Comparison of ENCODE assay signal across 8 mouse cellular contexts in the genomic region with DNA sequence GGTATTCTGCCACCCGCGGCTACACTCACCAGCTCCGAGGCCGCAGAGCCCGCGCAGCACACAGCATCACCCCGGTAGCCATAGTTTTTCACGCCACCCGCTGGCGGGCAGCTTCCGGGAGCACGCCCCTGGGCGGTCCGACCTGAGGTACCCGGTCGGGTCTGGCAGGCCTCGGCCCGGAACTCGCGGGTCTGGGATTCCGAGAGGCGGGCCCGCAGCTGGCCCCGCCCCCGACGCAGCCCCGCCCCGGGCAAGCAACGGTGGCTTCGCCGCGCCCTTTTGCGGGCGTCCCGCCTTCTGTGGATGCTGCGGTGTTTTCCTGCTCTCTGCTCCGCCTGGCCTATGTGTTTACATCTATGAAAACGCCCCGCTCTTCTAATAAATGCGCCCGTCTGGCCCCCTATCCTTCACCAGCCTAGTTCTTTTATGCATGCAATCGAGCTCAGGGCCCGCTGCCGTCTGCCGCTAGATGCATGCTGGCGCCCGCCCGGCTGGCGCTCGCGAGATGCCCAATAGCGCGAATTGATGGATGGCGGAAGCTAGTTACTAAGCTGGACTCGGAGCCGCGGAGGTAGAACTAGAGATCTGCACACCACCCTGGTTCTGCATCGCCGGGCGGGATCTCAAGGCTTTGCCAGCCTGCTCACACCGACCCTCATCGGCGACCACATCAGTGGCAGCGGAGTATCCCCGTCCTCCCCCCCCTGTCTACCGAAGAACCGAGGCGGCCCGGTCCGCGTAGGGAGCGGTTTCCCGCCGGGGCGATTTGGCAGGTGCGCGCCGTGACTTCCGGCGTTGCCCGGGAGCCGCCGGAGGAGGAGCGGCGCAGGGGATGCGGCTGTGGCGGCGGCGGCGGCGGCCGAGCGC. TPM values are rescaled to one million over a fixed set of nuclear protein-coding genes. Genes with fewer than 3 reads are reported as not detected.
A peak's percentile ranks its signal among the peaks of the same experiment; 100 is the strongest.
DNase-seq lines count a peak whose midpoint lies in the region; ATAC-seq and TF ChIP-seq lines count a peak whose summit lies in the region.

Mrpl40 (minus strand) TSS at position 421 of the 867 bp plus-strand sequence.
Hira (plus strand) TSS at position 596 of the 867 bp plus-strand sequence.

- peak; percentile 62 for TF ChIP-seq EP300 in liver, embryonic 14.5 days (IDR thresholded peaks at IDR 0.05; ENCODE audit: low read depth)
- TF ChIP-seq EP300 in stomach, postnatal 0 days (optimal IDR thresholded peaks at IDR 0.05), result peak; percentile 68

- TF ChIP-seq CTCF in liver, embryonic 14.5 days (IDR thresholded peaks at IDR 0.05; ENCODE audit: low read depth), result no peak; the same call in 1 of the 2 replicates
- TF ChIP-seq CTCF in stomach, postnatal 0 days (IDR thresholded peaks at IDR 0.05; ENCODE audit: low read depth), result no peak

- H3K4me1 ChIP-seq in forebrain, embryonic 10.5 days, result peaks cover 18% of the 10 kb centered on the region
- H3K4me1 ChIP-seq in heart, embryonic 15.5 days (replicated peaks), result peaks cover 18% of the 10 kb centered on the region
- H3K4me1 ChIP-seq in liver, embryonic 14.5 days (replicated peaks; ENCODE audit: control insufficient read depth in 2 of 2, insufficient read depth in 2 of 2, low read length in 1 of 2), result peaks cover 10 to 12% of the 10 kb centered on the region in 2 experiments
- H3K4me1 ChIP-seq in neural tube, embryonic 11.5 days (ENCODE audit: control insufficient read depth, insufficient read depth, low read length), result 0 out of 2 replicates have a peak, but pooled peaks cover 2% of the 10 kb centered on the region
- no peaks in the 10 kb centered on the region for H3K4me1 ChIP-seq in stomach, postnatal 0 days (replicated peaks; ENCODE audit: control insufficient read depth, insufficient read depth)

- peaks cover 64% of the 10 kb centered on the region for H3K36me3 ChIP-seq in forebrain, embryonic 10.5 days (replicated peaks)
- H3K36me3 ChIP-seq in heart, embryonic 15.5 days, result peaks cover 33% of the 10 kb centered on the region
- peaks cover 25% of the 10 kb centered on the region for H3K36me3 ChIP-seq in liver, embryonic 14.5 days (replicated peaks; ENCODE audit: control insufficient read depth, insufficient read depth, low read depth)
- H3K36me3 ChIP-seq in neural tube, embryonic 11.5 days (ENCODE audit: control insufficient read depth, insufficient read depth, low read length), result peaks cover 5% of the 10 kb centered on the region
- H3K36me3 ChIP-seq in stomach, postnatal 0 days (ENCODE audit: control insufficient read depth, insufficient read depth, low read length), result peaks cover 7% of the 10 kb centered on the region

- WGBS in forebrain, embryonic 10.5 days, result 1% methylated on average over 91 of the region's 93 CpGs
- WGBS in heart, embryonic 15.5 days, result under 1% methylated on average over 85 of the region's 93 CpGs
- WGBS in liver, embryonic 14.5 days (ENCODE audit: insufficient replicate concordance), result 0% methylated on average over 91 of the region's 93 CpGs
- under 1% methylated on average over 84 of the region's 93 CpGs for WGBS in neural tube, embryonic 11.5 days
- WGBS in stomach, postnatal 0 days, result under 1% methylated on average over 78 of the region's 93 CpGs

- H3K9me3 ChIP-seq in forebrain, embryonic 10.5 days, result no peaks in the 10 kb centered on the region
- H3K9me3 ChIP-seq in heart, embryonic 15.5 days (replicated peaks), result no peaks in the 10 kb centered on the region
- H3K9me3 ChIP-seq in liver, embryonic 14.5 days (ENCODE audit: control insufficient read depth, low read length), result no peaks in the 10 kb centered on the region
- H3K9me3 ChIP-seq in neural tube, embryonic 11.5 days (ENCODE audit: control insufficient read depth, low read length), result no peaks in the 10 kb centered on the region
- no peaks in the 10 kb centered on the region for H3K9me3 ChIP-seq in stomach, postnatal 0 days (ENCODE audit: control insufficient read depth, low read length)

- H3K4me2 ChIP-seq in heart, embryonic 15.5 days, result peak within 1 kb of the TSS; percentile 93
- peak within 1 kb of the TSS; percentile 99 for H3K4me2 ChIP-seq in liver, embryonic 14.5 days (ENCODE audit: low read depth)
- peak within 1 kb of the TSS; percentile 55 for H3K4me2 ChIP-seq in neural tube, embryonic 11.5 days (ENCODE audit: low read depth)
- peak within 1 kb of the TSS; percentile 90 for H3K4me2 ChIP-seq in stomach, postnatal 0 days (replicated peaks; ENCODE audit: low read depth)

- peak within 1 kb of the TSS; percentile 92 for H3K27ac ChIP-seq in forebrain, embryonic 10.5 days
- peak within 1 kb of the TSS; percentile 93 for H3K27ac ChIP-seq in heart, embryonic 15.5 days
- H3K27ac ChIP-seq in liver, embryonic 14.5 days, result peak within 1 kb of the TSS; percentile 95
- peak within 1 kb of the TSS; percentile 72 for H3K27ac ChIP-seq in neural tube, embryonic 11.5 days (ENCODE audit: low read depth, low read length)
- H3K27ac ChIP-seq in stomach, postnatal 0 days (replicated peaks), result peak within 1 kb of the TSS; percentile 96

- peak within 1 kb of the TSS; percentile 94 for H3K9ac ChIP-seq in heart, embryonic 15.5 days
- peak within 1 kb of the TSS; percentile 92 for H3K9ac ChIP-seq in liver, embryonic 14.5 days (replicated peaks)
- peak within 1 kb of the TSS; percentile 90 for H3K9ac ChIP-seq in neural tube, embryonic 11.5 days (ENCODE audit: low read length)
- H3K9ac ChIP-seq in stomach, postnatal 0 days (ENCODE audit: low read length), result peak within 1 kb of the TSS; percentile 90

- H3K4me3 ChIP-seq in forebrain, embryonic 10.5 days, result peak within 1 kb of the TSS; percentile 85
- peak within 1 kb of the TSS; percentile 98 for H3K4me3 ChIP-seq in heart, embryonic 15.5 days
- peak within 1 kb of the TSS; percentile 89 to 97 for H3K4me3 ChIP-seq in liver, embryonic 14.5 days (ENCODE audit: insufficient read depth in 1 of 2, low read depth in 2 of 2, low read length in 2 of 2)
- peak within 1 kb of the TSS; percentile 95 for H3K4me3 ChIP-seq in neural tube, embryonic 11.5 days (ENCODE audit: low read depth, low read length)
- H3K4me3 ChIP-seq in stomach, postnatal 0 days (ENCODE audit: low read depth, low read length), result peak within 1 kb of the TSS; percentile 79

- no peaks in the 10 kb centered on the region for H3K27me3 ChIP-seq in forebrain, embryonic 10.5 days (ENCODE audit: poor library complexity, severe bottlenecking)
- H3K27me3 ChIP-seq in heart, embryonic 15.5 days, result no peaks in the 10 kb centered on the region
- H3K27me3 ChIP-seq in liver, embryonic 14.5 days (ENCODE audit: control insufficient read depth, insufficient read depth, low read length), result no peaks in the 10 kb centered on the region
- H3K27me3 ChIP-seq in neural tube, embryonic 11.5 days (ENCODE audit: control insufficient read depth, insufficient read depth, low read length), result no peaks in the 10 kb centered on the region
- H3K27me3 ChIP-seq in stomach, postnatal 0 days (ENCODE audit: control insufficient read depth, insufficient read depth, low read length), result no peaks in the 10 kb centered on the region

- peak; percentile 77 for ATAC-seq in CD4-positive, CD25-positive, alpha-beta regulatory T cell, adult 4 months
- ATAC-seq in heart, embryonic 15.5 days (replicated peaks; ENCODE audit: insufficient number of reproducible peaks, insufficient read depth, low FRiP score, low read depth), result peak; percentile 95
- peak; percentile 90 for ATAC-seq in liver, embryonic 14.5 days (ENCODE audit: insufficient read depth)
- ATAC-seq in neural tube, embryonic 11.5 days (ENCODE audit: insufficient read depth, low FRiP score, low TSS enrichment), result peak; percentile 94
- peak; percentile 97 for ATAC-seq in stomach, postnatal 0 days (ENCODE audit: low FRiP score, low TSS enrichment)

- peak; percentile 81 for DNase-seq in c-Kit-negative CD71-positive TER-119-positive erythroid progenitor cells, embryonic 14.5 days (ENCODE audit: low read depth, low spot score)
- peak; percentile 91 for DNase-seq in forebrain, embryonic 10.5 days (ENCODE audit: extremely low spot score, low spot score)
- peak; percentile 94 to 97 for DNase-seq in kidney, postnatal 25 days
- DNase-seq in liver, embryonic 14.5 days (ENCODE audit: low read depth in 3 of 3, low spot score in 3 of 3), result peak; percentile 84 to 88 (median 87)
- DNase-seq in neural tube, embryonic 11.5 days (ENCODE audit: low spot score), result peak; percentile 94
- peak; percentile 96 for DNase-seq in stomach, postnatal 0 days (ENCODE audit: low spot score)

RNA-seq across cellular contexts. Expression of gene Mrpl40, which starts in this region (rescaled TPM):
- 10 to 100 TPM; 76.9 to 86.3 TPM for polyA plus RNA-seq in CD4-positive, CD25-positive, alpha-beta regulatory T cell, adult 4 months (2017; shearing (Covaris generic))
- polyA plus RNA-seq in forebrain, embryonic 10.5 days (2016; fragmentation: Nextera tagmentation; extraction: Ambion mirVana), result 137 and 140 TPM in 2 replicates
- 84.6 and 89.3 TPM in 2 replicates for polyA plus RNA-seq in heart, embryonic 15.5 days (2015; fragmentation: Nextera tagmentation; extraction: Ambion mirVana)
- polyA plus RNA-seq in liver, embryonic 14.5 days (2012; rRNA removed), result 12.0 and 18.7 TPM in 2 replicates
- polyA plus RNA-seq in liver, embryonic 14.5 days (2014; fragmentation: Nextera tagmentation; extraction: Ambion mirVana), result 52.7 and 53.8 TPM in 2 replicates
- 86.3 and 91.1 TPM in 2 replicates for polyA plus RNA-seq in neural tube, embryonic 11.5 days (2014; fragmentation: Nextera tagmentation; extraction: Ambion mirVana)
- polyA plus RNA-seq in stomach, postnatal 0 days (2015; fragmentation: Nextera tagmentation; extraction: Ambion mirVana), result 74.9 and 77.1 TPM in 2 replicates

RNA-seq across cellular contexts. Expression of gene Hira, which starts in this region (rescaled TPM):
- 10 to 100 TPM in 1 of 2 experiments, 1 to 10 TPM in 1; 8.5 to 11.4 TPM for polyA plus RNA-seq in CD4-positive, CD25-positive, alpha-beta regulatory T cell, adult 4 months (2017; shearing (Covaris generic))
- polyA plus RNA-seq in forebrain, embryonic 10.5 days (2016; fragmentation: Nextera tagmentation; extraction: Ambion mirVana), result 20.5 and 25.8 TPM in 2 replicates
- 9.5 TPM in 2 replicates for polyA plus RNA-seq in heart, embryonic 15.5 days (2015; fragmentation: Nextera tagmentation; extraction: Ambion mirVana)
- polyA plus RNA-seq in liver, embryonic 14.5 days (2012; rRNA removed), result 23.2 and 23.7 TPM in 2 replicates
- polyA plus RNA-seq in liver, embryonic 14.5 days (2014; fragmentation: Nextera tagmentation; extraction: Ambion mirVana), result 4.9 and 5.9 TPM in 2 replicates
- 12.8 and 14.6 TPM in 2 replicates for polyA plus RNA-seq in neural tube, embryonic 11.5 days (2014; fragmentation: Nextera tagmentation; extraction: Ambion mirVana)
- 5.7 and 6.4 TPM in 2 replicates for polyA plus RNA-seq in stomach, postnatal 0 days (2015; fragmentation: Nextera tagmentation; extraction: Ambion mirVana)

Comparison
In these comparisons a context has a peak if more than half of its experiments do, and no peak if none do; other contexts are left out.
1. Peak in every context shown above with its lines: DNase-seq, ATAC-seq, H3K4me3 ChIP-seq and H3K27ac ChIP-seq.